Mouse (Mus musculus): ENCODE results near the gene Fam171b. TPM values are rescaled to one million over a fixed set of nuclear protein-coding genes. Genes with fewer than 3 reads are reported as not detected.

Gene Fam171b
- total RNA-seq, 2 experiments from 2014 or later = 7.3 to 9.3 TPM

DNA sequence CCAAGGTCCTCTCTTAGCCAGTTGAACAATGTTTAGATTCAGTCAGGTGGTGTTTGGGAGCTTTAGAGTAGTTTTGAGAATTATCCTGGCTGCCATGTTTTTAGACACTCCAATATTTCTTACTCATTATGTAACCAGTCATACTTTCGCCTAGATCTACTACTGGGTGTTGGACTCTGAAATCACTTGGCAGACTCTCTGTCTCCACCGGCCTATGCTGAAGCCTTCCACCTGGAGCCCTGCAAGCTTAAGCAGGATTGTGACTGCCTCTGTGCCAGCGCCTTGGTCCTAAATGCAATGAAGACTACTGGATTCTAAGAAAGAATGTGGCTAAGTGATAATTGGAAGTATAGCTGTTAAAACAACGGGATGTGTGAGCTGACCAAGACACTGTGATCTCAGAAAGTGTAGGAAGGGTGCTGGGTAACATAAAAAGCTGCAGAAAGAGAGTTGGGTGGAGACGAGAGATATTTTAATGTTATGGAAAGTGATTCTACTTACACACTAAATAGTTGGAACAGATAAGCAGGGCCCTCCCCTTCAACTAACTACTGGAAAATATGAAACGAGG is 71.5 kb downstream of the Fam171b start:
- no peak for DNase-seq (ENCODE audit: low spot score in 2 of 2)

DNA sequence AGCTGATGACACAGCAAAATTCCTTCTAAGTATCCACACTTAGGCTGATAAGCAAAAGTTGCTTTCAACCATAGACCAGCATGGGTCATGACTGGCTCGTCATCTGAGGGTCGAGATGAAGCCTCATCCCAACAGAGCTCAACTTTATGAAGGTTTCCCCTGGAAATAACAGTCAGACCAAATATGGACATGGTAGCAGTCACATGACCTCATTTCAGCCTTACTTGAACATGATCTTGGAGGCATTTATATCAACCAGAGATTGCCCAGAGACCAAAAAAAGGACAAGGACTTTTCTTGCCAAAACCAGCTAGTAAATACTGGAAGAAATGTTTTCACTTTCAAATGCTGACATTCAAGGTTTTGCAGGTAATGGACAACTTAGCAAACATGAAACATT is 81.3 kb downstream of the Fam171b start:
- no peak for DNase-seq (ENCODE audit: low spot score in 2 of 2)

DNA sequence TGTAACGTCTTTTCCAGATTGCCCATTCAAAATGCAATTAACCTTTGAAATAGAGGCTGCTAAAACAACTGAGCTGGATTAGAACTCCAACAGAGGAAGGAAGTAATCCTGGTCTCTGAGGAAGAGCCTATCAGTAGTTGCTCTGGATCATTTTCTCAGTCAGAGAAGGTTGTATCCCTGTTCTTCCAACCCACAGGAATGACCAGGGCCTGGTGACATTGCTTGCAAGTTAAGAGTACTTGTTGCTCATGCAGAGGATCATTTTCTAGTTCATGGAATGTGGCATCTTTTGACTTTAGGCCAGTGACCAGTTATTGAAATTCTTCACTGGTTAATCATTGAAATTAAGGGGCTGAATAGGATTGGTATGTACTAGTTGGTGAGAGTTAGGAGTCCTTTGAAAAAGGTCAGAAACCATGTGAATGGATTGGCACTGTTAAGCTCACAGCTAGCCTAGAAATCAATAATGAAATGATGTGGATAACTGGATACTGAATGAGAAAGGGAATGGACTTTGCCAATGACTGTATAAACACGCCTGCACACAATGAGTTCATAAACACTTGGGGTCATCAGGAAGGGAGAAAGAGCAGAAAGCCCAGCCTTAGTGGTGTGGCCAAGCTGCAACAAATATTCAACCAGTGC is 89.6 kb downstream of the Fam171b start:
- DNase-seq (ENCODE audit: low spot score in 2 of 2) = no peak

DNA sequence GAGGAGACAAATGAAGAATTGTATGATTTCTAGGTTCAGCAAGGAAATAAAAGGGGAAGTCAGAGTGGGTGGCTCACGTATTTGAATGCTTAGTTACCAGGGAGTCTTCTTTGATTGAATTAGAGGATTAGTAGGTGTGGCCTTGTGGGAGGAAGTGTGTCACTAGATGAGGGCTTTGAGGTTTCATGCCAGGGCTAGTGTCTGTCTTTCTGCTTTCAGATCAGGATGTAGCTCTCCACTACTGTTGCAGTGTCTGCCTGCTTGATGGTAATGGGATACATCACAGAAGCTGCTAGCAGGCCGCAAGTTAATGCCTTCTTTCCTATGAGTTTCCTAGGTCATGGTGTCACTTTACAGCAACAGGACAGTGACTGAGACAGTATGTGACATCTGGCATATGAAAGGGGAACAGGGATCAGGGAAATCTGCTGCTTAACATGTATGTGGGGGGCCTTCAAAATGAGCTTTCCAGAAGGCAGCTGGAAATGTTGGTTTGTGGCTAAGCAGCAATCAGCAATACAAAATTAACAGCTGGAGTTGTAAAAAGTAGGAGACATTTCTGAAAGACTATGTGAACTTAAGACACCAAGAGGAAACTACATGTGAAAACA is 117.1 kb downstream of the Fam171b start:
- no peak for DNase-seq (ENCODE audit: low spot score in 2 of 2)

Other genes with a start within 250 kb of the Fam171b start
- gene Zc3h15, start 168.2 kb upstream of the Fam171b start, total RNA-seq (2021) = 10 to 100 TPM; 66.9 to 70.8 TPM
- gene Itgav, start 88.2 kb upstream of the Fam171b start, total RNA-seq (2021) = 10 to 100 TPM; 69.8 to 73.2 TPM
- not detected for gene Zswim2, start 128.6 kb downstream of the Fam171b start, total RNA-seq (2021)
- 1 to 10 TPM; 1.2 to 1.5 TPM for gene Gm13698, start 143.1 kb downstream of the Fam171b start, total RNA-seq (2021)
- gene Gm13693, start 148.9 kb downstream of the Fam171b start, total RNA-seq (2021) = 1 to 10 TPM; 1.2 to 1.5 TPM
- gene Gm13695, start 154.7 kb downstream of the Fam171b start, total RNA-seq (2021) = not detected
- gene Gm13696, start 160.5 kb downstream of the Fam171b start, total RNA-seq (2021) = 1 to 10 TPM; 1.2 to 1.5 TPM
- gene Gm13694, start 166.3 kb downstream of the Fam171b start, total RNA-seq (2021) = 1 to 10 TPM; 1.2 to 1.5 TPM
- 1 to 10 TPM; 1.2 to 1.5 TPM for gene Gm13697, start 172.1 kb downstream of the Fam171b start, total RNA-seq (2021)
- 1 to 10 TPM; 1.2 to 1.5 TPM for gene Gm13691, start 177.9 kb downstream of the Fam171b start, total RNA-seq (2021)

Data from gastrocnemius, postnatal 4 days (tissue).